Mouse (Mus musculus) cortical plate, adult 2 months (tissue): ENCODE results near the gene Adipoq.

Experiments
- CTCF ChIP-seq: fragments of 200-500 bp; IDR thresholded peaks from 2 replicates; pipeline ENCODE4 v1.5.1; 2011; ENCODE audit warnings: mild to moderate bottlenecking, control low read depth, low read length; ENCODE audit not compliant: insufficient read depth; ENCODE audit errors: extremely low read depth
- POLR2A ChIP-seq: fragments of 200-500 bp; IDR thresholded peaks from 2 replicates; pipeline ENCODE4 v1.6.1; 2011; ENCODE audit warnings: mild to moderate bottlenecking, low read length, control low read depth; ENCODE audit not compliant: insufficient read depth; ENCODE audit errors: extremely low read depth

- no peak for TF ChIP-seq CTCF
- TF ChIP-seq POLR2A = no peak
Observed at GRCm38 (mm10) chr16:23162116-23162515, 15.8 kb downstream of the Adipoq start.
